Mouse (Mus musculus): ENCODE measurements around the gene Sec23a. TPM values are rescaled to one million over a fixed set of nuclear protein-coding genes. Genes with fewer than 3 reads are reported as not detected.

Sec23a gene
- polyA plus RNA-seq, 1 experiment from 2014 or later: 90.3 TPM

- Histone ChIP-seq H3K4me1 (ENCODE audit: control insufficient read depth, insufficient read depth, low read length) (no peaks in the 10 kb centered on the region), H3K36me3 (ENCODE audit: control insufficient read depth, insufficient read depth, low read length) (no peaks in the 10 kb centered on the region), H3K4me2 (no peak overlapping the region), H3K9ac (ENCODE audit: low read length) (no peak overlapping the region), H3K27ac (ENCODE audit: low read depth, low read length) (no peak overlapping the region), H3K4me3 (ENCODE audit: low read depth, low read length) (no peak overlapping the region), H3K9me3 (ENCODE audit: control insufficient read depth, low read length) (no peaks in the 10 kb centered on the region), H3K27me3 (ENCODE audit: control insufficient read depth, insufficient read depth, low read length) (no peaks in the 10 kb centered on the region)
- WGBS: 78% methylated on average over 7 of the region's 7 CpGs
- no peak for ATAC-seq (ENCODE audit: low FRiP score)
- DNase-seq (ENCODE audit: low spot score, missing footprints): no peak
Observed at GRCm38 (mm10) chr12:58956624-58957023, 55.2 kb downstream of the Sec23a start.

GRCm38 (mm10) chr12:58956162-58956561 lies 55.7 kb downstream of the Sec23a start:
- DNase-seq (ENCODE audit: low spot score, missing footprints): no peak
- ATAC-seq (ENCODE audit: low FRiP score): no peak
- H3K27ac ChIP-seq (ENCODE audit: low read depth, low read length): no peak overlapping the region
- 71% methylated on average over 7 of the region's 7 CpGs for WGBS
- no peaks in the 10 kb centered on the region for H3K27me3 ChIP-seq (ENCODE audit: control insufficient read depth, insufficient read depth, low read length)
- no peaks in the 10 kb centered on the region for H3K36me3 ChIP-seq (ENCODE audit: control insufficient read depth, insufficient read depth, low read length)
- H3K4me1 ChIP-seq (ENCODE audit: control insufficient read depth, insufficient read depth, low read length): no peaks in the 10 kb centered on the region
- H3K9me3 ChIP-seq (ENCODE audit: control insufficient read depth, low read length): no peaks in the 10 kb centered on the region
- no peak overlapping the region for H3K4me2 ChIP-seq
- no peak overlapping the region for H3K9ac ChIP-seq (ENCODE audit: low read length)
- no peak overlapping the region for H3K4me3 ChIP-seq (ENCODE audit: low read depth, low read length)

DNA sequence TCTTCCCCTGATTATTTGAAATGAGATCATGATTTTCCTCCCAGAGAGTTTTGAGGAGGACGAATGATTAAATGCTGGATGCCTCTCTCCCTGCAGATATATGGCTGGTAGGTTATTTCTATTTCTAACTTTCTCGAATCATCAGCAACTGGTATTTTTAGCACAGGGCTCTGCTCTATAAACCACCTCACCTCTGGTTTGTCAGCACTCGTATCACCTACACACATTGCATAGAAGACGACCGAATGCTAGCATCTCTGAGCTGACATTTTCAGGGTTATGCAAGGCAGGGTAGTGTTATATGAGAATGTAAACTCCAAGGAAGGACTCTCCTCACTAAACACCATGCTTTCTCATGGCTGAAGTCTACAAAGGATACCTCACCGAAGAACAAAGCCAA lies 63.9 kb downstream of the Sec23a start:
- Histone ChIP-seq H3K4me1 (ENCODE audit: control insufficient read depth, insufficient read depth, low read length) (no peaks in the 10 kb centered on the region), H3K27ac (ENCODE audit: low read depth, low read length) (no peak overlapping the region), H3K27me3 (ENCODE audit: control insufficient read depth, insufficient read depth, low read length) (no peaks in the 10 kb centered on the region), H3K9ac (ENCODE audit: low read length) (no peak overlapping the region), H3K4me3 (ENCODE audit: low read depth, low read length) (no peak overlapping the region), H3K9me3 (ENCODE audit: control insufficient read depth, low read length) (no peaks in the 10 kb centered on the region), H3K4me2 (no peak overlapping the region), H3K36me3 (ENCODE audit: control insufficient read depth, insufficient read depth, low read length) (no peaks in the 10 kb centered on the region)
- WGBS: 90% methylated on average over 6 of the region's 6 CpGs
- ATAC-seq (ENCODE audit: low FRiP score): no peak
- DNase-seq (ENCODE audit: low spot score, missing footprints): no peak

- ATAC-seq (ENCODE audit: low FRiP score) (no peak), DNase-seq (ENCODE audit: low spot score, missing footprints) (peak; percentile 90)
- H3K9me3 ChIP-seq (ENCODE audit: control insufficient read depth, low read length): no peaks in the 10 kb centered on the region
- H3K4me2 ChIP-seq: no peak overlapping the region
- no peaks in the 10 kb centered on the region for H3K36me3 ChIP-seq (ENCODE audit: control insufficient read depth, insufficient read depth, low read length)
- no peak overlapping the region for H3K4me3 ChIP-seq (ENCODE audit: low read depth, low read length)
- H3K27ac ChIP-seq (ENCODE audit: low read depth, low read length): no peak overlapping the region
- no peaks in the 10 kb centered on the region for H3K4me1 ChIP-seq (ENCODE audit: control insufficient read depth, insufficient read depth, low read length)
- H3K27me3 ChIP-seq (ENCODE audit: control insufficient read depth, insufficient read depth, low read length): no peaks in the 10 kb centered on the region
- no peak overlapping the region for H3K9ac ChIP-seq (ENCODE audit: low read length)
- 28% methylated on average over 4 of the region's 4 CpGs for WGBS
Observed at GRCm38 (mm10) chr12:58947231-58947630, 64.6 kb downstream of the Sec23a start.

DNA sequence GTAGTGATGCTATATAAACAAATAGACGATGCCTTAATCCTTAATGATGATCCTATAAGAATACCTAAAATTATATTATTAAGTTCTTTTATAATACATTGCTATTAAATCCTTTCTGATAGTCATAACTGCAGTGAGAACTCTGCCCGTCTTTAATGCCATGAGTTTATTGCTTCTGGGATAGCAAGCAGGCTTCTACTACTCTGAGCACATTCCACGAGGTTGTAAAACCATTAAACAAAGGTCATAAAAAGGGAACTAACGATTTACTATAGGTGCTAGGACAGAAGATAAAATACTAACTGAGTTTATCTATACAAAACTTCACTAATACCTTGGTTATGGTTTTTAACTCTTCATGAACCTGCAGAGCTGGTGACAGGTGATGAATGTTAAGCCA lies 69.3 kb downstream of the Sec23a start:
- no peak for DNase-seq (ENCODE audit: low spot score, missing footprints)

GRCm38 (mm10) chr12:58934580-58934979 lies 77.2 kb downstream of the Sec23a start:
- ATAC-seq (ENCODE audit: low FRiP score) (no peak), DNase-seq (ENCODE audit: low spot score, missing footprints) (no peak)
- Histone ChIP-seq H3K36me3 (ENCODE audit: control insufficient read depth, insufficient read depth, low read length) (no peaks in the 10 kb centered on the region), H3K4me3 (ENCODE audit: low read depth, low read length) (no peak overlapping the region), H3K9ac (ENCODE audit: low read length) (no peak overlapping the region), H3K4me1 (ENCODE audit: control insufficient read depth, insufficient read depth, low read length) (no peaks in the 10 kb centered on the region), H3K4me2 (no peak overlapping the region), H3K9me3 (ENCODE audit: control insufficient read depth, low read length) (no peaks in the 10 kb centered on the region), H3K27me3 (ENCODE audit: control insufficient read depth, insufficient read depth, low read length) (no peaks in the 10 kb centered on the region), H3K27ac (ENCODE audit: low read depth, low read length) (no peak overlapping the region)
- WGBS: 82% methylated on average over 4 of the region's 4 CpGs

More for the DNA sequence above, 69.3 kb downstream of the Sec23a start:
- Histone ChIP-seq H3K36me3 (ENCODE audit: control insufficient read depth, insufficient read depth, low read length) (no peaks in the 10 kb centered on the region), H3K9ac (ENCODE audit: low read length) (no peak overlapping the region), H3K4me1 (ENCODE audit: control insufficient read depth, insufficient read depth, low read length) (no peaks in the 10 kb centered on the region), H3K4me3 (ENCODE audit: low read depth, low read length) (no peak overlapping the region), H3K27me3 (ENCODE audit: control insufficient read depth, insufficient read depth, low read length) (no peaks in the 10 kb centered on the region), H3K9me3 (ENCODE audit: control insufficient read depth, low read length) (no peaks in the 10 kb centered on the region), H3K4me2 (no peak overlapping the region), H3K27ac (ENCODE audit: low read depth, low read length) (no peak overlapping the region)
- WGBS: 91% methylated on average over 4 of the region's 4 CpGs
- ATAC-seq (ENCODE audit: low FRiP score): no peak

GRCm38 (mm10) chr12:58924996-58925395 lies 86.8 kb downstream of the Sec23a start:
- 95% methylated on average over 15 of the region's 15 CpGs for whole genome bisulfite sequencing
- Histone ChIP-seq H3K4me3 (ENCODE audit: low read depth, low read length) (no peak overlapping the region), H3K36me3 (ENCODE audit: control insufficient read depth, insufficient read depth, low read length) (no peaks in the 10 kb centered on the region), H3K4me2 (no peak overlapping the region), H3K4me1 (ENCODE audit: control insufficient read depth, insufficient read depth, low read length) (no peaks in the 10 kb centered on the region), H3K9me3 (ENCODE audit: control insufficient read depth, low read length) (no peaks in the 10 kb centered on the region), H3K9ac (ENCODE audit: low read length) (no peak overlapping the region), H3K27ac (ENCODE audit: low read depth, low read length) (no peak overlapping the region), H3K27me3 (ENCODE audit: control insufficient read depth, insufficient read depth, low read length) (no peaks in the 10 kb centered on the region)
- DNase-seq (ENCODE audit: low spot score, missing footprints): no peak
- ATAC-seq (ENCODE audit: low FRiP score): no peak

GRCm38 (mm10) chr12:58924025-58924424 lies 87.8 kb downstream of the Sec23a start:
- Histone ChIP-seq H3K9ac (ENCODE audit: low read length) (no peak overlapping the region), H3K9me3 (ENCODE audit: control insufficient read depth, low read length) (no peaks in the 10 kb centered on the region), H3K27ac (ENCODE audit: low read depth, low read length) (no peak overlapping the region), H3K27me3 (ENCODE audit: control insufficient read depth, insufficient read depth, low read length) (no peaks in the 10 kb centered on the region), H3K4me3 (ENCODE audit: low read depth, low read length) (no peak overlapping the region), H3K4me1 (ENCODE audit: control insufficient read depth, insufficient read depth, low read length) (no peaks in the 10 kb centered on the region), H3K4me2 (no peak overlapping the region), H3K36me3 (ENCODE audit: control insufficient read depth, insufficient read depth, low read length) (no peaks in the 10 kb centered on the region)
- ATAC-seq (ENCODE audit: low FRiP score) (no peak), DNase-seq (ENCODE audit: low spot score, missing footprints) (peak; percentile 92)
- WGBS: 76% methylated on average over 3 of the region's 3 CpGs

DNA sequence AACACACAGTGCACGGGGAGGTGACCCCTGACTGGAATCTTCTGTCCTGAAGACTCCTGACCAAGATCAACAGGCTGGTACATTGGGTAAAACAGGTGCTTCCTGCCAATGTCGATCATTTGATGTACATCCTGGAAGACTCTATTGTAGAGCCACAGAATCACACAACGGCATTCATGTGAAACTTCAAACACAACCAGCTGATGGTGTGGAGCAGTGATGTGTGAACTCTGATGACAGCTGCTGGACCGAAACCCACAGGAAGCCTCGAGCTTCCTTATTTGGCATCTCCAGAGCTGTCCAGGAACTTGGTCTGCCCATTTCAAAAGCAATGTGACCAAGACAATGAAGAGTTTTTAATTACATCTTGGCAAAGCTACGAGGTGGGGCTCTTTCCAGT lies 91.0 kb downstream of the Sec23a start:
- H3K4me1 ChIP-seq (ENCODE audit: control insufficient read depth, insufficient read depth, low read length): no peaks in the 10 kb centered on the region
- no peaks in the 10 kb centered on the region for H3K9me3 ChIP-seq (ENCODE audit: control insufficient read depth, low read length)
- H3K4me2 ChIP-seq: no peak overlapping the region
- H3K27ac ChIP-seq (ENCODE audit: low read depth, low read length): no peak overlapping the region
- 84% methylated on average over 6 of the region's 6 CpGs for WGBS
- H3K9ac ChIP-seq (ENCODE audit: low read length): no peak overlapping the region
- no peaks in the 10 kb centered on the region for H3K27me3 ChIP-seq (ENCODE audit: control insufficient read depth, insufficient read depth, low read length)
- no peak for ATAC-seq (ENCODE audit: low FRiP score)
- no peak overlapping the region for H3K4me3 ChIP-seq (ENCODE audit: low read depth, low read length)
- no peak for DNase-seq (ENCODE audit: low spot score, missing footprints)
- H3K36me3 ChIP-seq (ENCODE audit: control insufficient read depth, insufficient read depth, low read length): no peaks in the 10 kb centered on the region

- no peaks in the 10 kb centered on the region for H3K4me1 ChIP-seq (ENCODE audit: control insufficient read depth, insufficient read depth, low read length)
- H3K4me3 ChIP-seq (ENCODE audit: low read depth, low read length): no peak overlapping the region
- ATAC-seq (ENCODE audit: low FRiP score) (no peak), DNase-seq (ENCODE audit: low spot score, missing footprints) (no peak)
- H3K9me3 ChIP-seq (ENCODE audit: control insufficient read depth, low read length): no peaks in the 10 kb centered on the region
- H3K36me3 ChIP-seq (ENCODE audit: control insufficient read depth, insufficient read depth, low read length): no peaks in the 10 kb centered on the region
- H3K4me2 ChIP-seq: no peak overlapping the region
- H3K9ac ChIP-seq (ENCODE audit: low read length): no peak overlapping the region
- H3K27me3 ChIP-seq (ENCODE audit: control insufficient read depth, insufficient read depth, low read length): no peaks in the 10 kb centered on the region
- no peak overlapping the region for H3K27ac ChIP-seq (ENCODE audit: low read depth, low read length)
- WGBS: 71% methylated on average over 3 of the region's 3 CpGs
Observed at GRCm38 (mm10) chr12:58919516-58919915, 92.3 kb downstream of the Sec23a start.
